Mouse (Mus musculus): ENCODE results near the gene Zmiz2. TPM values are rescaled to one million over a fixed set of nuclear protein-coding genes. Genes with fewer than 3 reads are reported as not detected.
"Not testable (repeated sequence)": the region's sequence is repeated elsewhere in the genome, so short reads cannot be mapped to it uniquely, and the experiment has no call there.

The Zmiz2 gene
- polyA plus RNA-seq, 1 experiment from 2014 or later: 9.2 TPM

- 92% methylated on average over 5 of the region's 5 CpGs for WGBS
- Histone ChIP-seq H3K27ac (no peak overlapping the region), H3K4me2 (replicated peaks) (no peak overlapping the region), H3K9me3 (no peaks in the 10 kb centered on the region), H3K36me3 (peaks cover 57% of the 10 kb centered on the region), H3K27me3 (replicated peaks) (no peaks in the 10 kb centered on the region), H3K4me1 (replicated peaks) (peaks cover 30% of the 10 kb centered on the region), H3K4me3 (replicated peaks) (no peak overlapping the region), H3K9ac (no peak overlapping the region)
- ATAC-seq: no peak
These were observed 15.0 kb downstream of the Zmiz2 start for GRCm38 (mm10) chr11:6403830-6404405.

DNA sequence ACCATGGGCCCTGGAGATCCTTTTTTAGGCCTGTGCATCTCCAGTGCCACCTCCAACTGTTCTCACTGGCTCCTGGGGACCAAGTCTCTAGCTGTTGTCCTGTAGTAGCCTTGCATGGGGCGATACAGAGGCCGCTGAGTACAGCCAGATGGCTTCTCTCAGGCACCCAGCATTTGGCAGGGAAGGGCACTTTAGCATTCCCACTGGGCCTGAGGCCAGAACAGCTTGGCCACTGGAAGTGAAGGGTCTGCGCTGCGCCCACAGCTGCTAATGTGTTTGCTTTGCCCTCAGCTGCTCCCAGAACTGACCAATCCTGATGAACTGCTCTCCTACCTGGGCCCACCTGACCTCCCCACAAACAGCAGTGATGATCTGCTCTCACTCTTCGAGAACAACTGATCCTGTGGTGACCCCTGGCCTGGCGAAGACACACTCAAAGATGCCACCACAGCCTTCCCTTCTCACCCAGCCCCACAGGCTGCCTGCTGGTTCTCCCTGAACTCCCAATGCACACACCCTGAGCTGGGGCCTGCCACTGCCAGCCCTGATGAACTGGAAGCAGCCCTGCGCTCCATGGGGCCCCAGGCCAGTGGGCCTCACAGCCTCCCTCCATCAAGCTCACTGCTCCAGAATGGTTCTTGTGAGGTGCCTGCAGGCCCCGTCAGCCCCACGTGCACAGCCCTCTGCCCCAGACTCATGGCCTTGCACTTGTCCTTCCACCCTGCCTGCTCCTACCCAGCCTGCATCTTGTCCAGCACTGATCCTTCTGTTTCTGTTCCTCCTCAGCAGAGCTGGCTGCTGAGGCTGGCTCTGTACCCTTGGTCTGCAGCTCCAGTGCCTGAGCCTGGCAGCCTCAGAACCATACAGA lies 16.1 kb downstream of the Zmiz2 start:
- H3K27me3 ChIP-seq (replicated peaks): no peaks in the 10 kb centered on the region
- H3K4me3 ChIP-seq (replicated peaks): no peak overlapping the region
- 0 out of 2 replicates have a peak overlapping the region, but pooled peaks have one; percentile 3 for H3K9ac ChIP-seq
- peaks cover 47% of the 10 kb centered on the region for H3K36me3 ChIP-seq
- ATAC-seq: 0 out of 2 replicates have a peak, but pooled peaks have one; percentile 2
- H3K27ac ChIP-seq: peak overlapping the region; percentile 79
- H3K4me1 ChIP-seq (replicated peaks): peaks cover 30% of the 10 kb centered on the region
- 67% methylated on average over 9 of the region's 9 CpGs for WGBS
- H3K4me2 ChIP-seq (replicated peaks): no peak overlapping the region
- H3K9me3 ChIP-seq: no peaks in the 10 kb centered on the region

DNA sequence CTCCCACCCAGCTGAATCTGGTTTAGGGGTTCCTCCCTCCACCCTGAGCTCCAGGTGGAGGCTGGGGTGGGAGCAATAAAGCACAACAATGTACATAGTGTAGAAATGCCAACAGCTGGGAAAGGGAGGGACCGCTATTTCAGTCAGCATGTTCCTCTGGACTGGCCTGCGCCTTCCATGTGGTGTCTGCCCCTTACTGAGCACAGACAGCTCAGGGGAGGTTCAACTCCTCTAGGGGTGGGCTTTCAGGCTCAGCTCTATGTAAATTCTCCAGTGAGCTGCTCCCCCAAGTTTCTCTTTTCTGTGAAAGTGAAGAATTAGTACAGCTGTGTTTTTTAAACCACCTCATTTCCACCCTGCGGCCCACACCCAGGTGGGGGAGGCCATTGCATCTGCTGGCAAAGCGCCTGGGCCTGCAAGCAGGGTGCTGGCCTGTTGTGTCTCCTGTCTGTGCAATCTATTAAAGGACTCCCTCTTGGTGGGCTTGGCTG lies 16.8 kb downstream of the Zmiz2 start:
- 54% methylated on average over 4 of the region's 4 CpGs for WGBS
- H3K4me3 ChIP-seq (replicated peaks): no peak overlapping the region
- H3K4me2 ChIP-seq (replicated peaks): no peak overlapping the region
- peaks cover 41% of the 10 kb centered on the region for H3K36me3 ChIP-seq
- peak overlapping the region; percentile 79 for H3K27ac ChIP-seq
- 0 out of 2 replicates have a peak overlapping the region, but pooled peaks have one; percentile 6 for H3K9ac ChIP-seq
- ATAC-seq: 0 out of 2 replicates have a peak, but pooled peaks have one; percentile 35
- peaks cover 30% of the 10 kb centered on the region for H3K4me1 ChIP-seq (replicated peaks)
- H3K9me3 ChIP-seq: no peaks in the 10 kb centered on the region
- no peaks in the 10 kb centered on the region for H3K27me3 ChIP-seq (replicated peaks)

- Histone ChIP-seq H3K27me3 (replicated peaks) (no peaks in the 10 kb centered on the region), H3K4me3 (replicated peaks) (no peak overlapping the region), H3K4me1 (replicated peaks) (peaks cover 30% of the 10 kb centered on the region), H3K36me3 (peaks cover 35% of the 10 kb centered on the region), H3K4me2 (replicated peaks) (0 out of 2 replicates have a peak overlapping the region, but pooled peaks have one; percentile 16), H3K9ac (0 out of 2 replicates have a peak overlapping the region, but pooled peaks have one; percentile 6), H3K27ac (peak overlapping the region; percentile 79), H3K9me3 (no peaks in the 10 kb centered on the region)
- 37% methylated on average over 14 of the region's 14 CpGs for WGBS
- ATAC-seq: peak; percentile 63
These were observed 17.6 kb downstream of the Zmiz2 start for GRCm38 (mm10) chr11:6406251-6407161.

- Histone ChIP-seq H3K9ac (no peak overlapping the region), H3K9me3 (no peaks in the 10 kb centered on the region), H3K4me2 (replicated peaks) (no peak overlapping the region), H3K4me3 (replicated peaks) (no peak overlapping the region), H3K27me3 (replicated peaks) (no peaks in the 10 kb centered on the region), H3K36me3 (peaks cover 29% of the 10 kb centered on the region), H3K27ac (no peak overlapping the region), H3K4me1 (replicated peaks) (peaks cover 30% of the 10 kb centered on the region)
- 82% methylated on average over 3 of the region's 3 CpGs for WGBS
- ATAC-seq: no peak
These were observed 18.3 kb downstream of the Zmiz2 start for GRCm38 (mm10) chr11:6407162-6407621.

GRCm38 (mm10) chr11:6410050-6410602 lies 21.3 kb downstream of the Zmiz2 start:
- Histone ChIP-seq H3K27ac (no peak overlapping the region), H3K4me1 (replicated peaks) (peaks cover 25% of the 10 kb centered on the region), H3K9me3 (no peaks in the 10 kb centered on the region), H3K4me3 (replicated peaks) (no peak overlapping the region), H3K4me2 (replicated peaks) (no peak overlapping the region), H3K36me3 (peaks cover 3% of the 10 kb centered on the region; the same call in 1 of the 2 replicates), H3K9ac (no peak overlapping the region), H3K27me3 (replicated peaks) (no peaks in the 10 kb centered on the region)
- ATAC-seq: no peak
- WGBS: 53% methylated on average over 5 of the region's 5 CpGs

- H3K36me3 ChIP-seq; H3K9ac ChIP-seq; ATAC-seq; H3K4me2 ChIP-seq (replicated peaks); H3K27ac ChIP-seq; H3K27me3 ChIP-seq (replicated peaks); H3K4me3 ChIP-seq (replicated peaks); H3K9me3 ChIP-seq: not testable (repeated sequence)
- 91% methylated on average over 5 of the region's 5 CpGs for WGBS
- peaks cover 18% of the 10 kb centered on the region for H3K4me1 ChIP-seq (replicated peaks)
These were observed 21.9 kb downstream of the Zmiz2 start for GRCm38 (mm10) chr11:6410755-6411154.

- no peak overlapping the region for H3K27ac ChIP-seq
- peaks cover 9% of the 10 kb centered on the region; the same call in 1 of the 2 replicates for H3K4me1 ChIP-seq (replicated peaks)
- no peak for ATAC-seq
- H3K4me3 ChIP-seq (replicated peaks): no peak overlapping the region
- no peak overlapping the region for H3K9ac ChIP-seq
- H3K9me3 ChIP-seq: no peaks in the 10 kb centered on the region
- H3K4me2 ChIP-seq (replicated peaks): no peak overlapping the region
- H3K36me3 ChIP-seq: no peaks in the 10 kb centered on the region
- 9% methylated on average over 5 of the region's 5 CpGs for WGBS
- H3K27me3 ChIP-seq (replicated peaks): no peaks in the 10 kb centered on the region
These were observed 22.8 kb downstream of the Zmiz2 start for GRCm38 (mm10) chr11:6411684-6412083.

- no peaks in the 10 kb centered on the region for H3K9me3 ChIP-seq
- no peak overlapping the region for H3K4me2 ChIP-seq (replicated peaks)
- no peak for ATAC-seq
- H3K9ac ChIP-seq: no peak overlapping the region
- H3K4me3 ChIP-seq (replicated peaks): no peak overlapping the region
- WGBS: 96% methylated on average over 8 of the region's 12 CpGs
- H3K27me3 ChIP-seq (replicated peaks): no peaks in the 10 kb centered on the region
- H3K36me3 ChIP-seq: no peaks in the 10 kb centered on the region
- no peak overlapping the region for H3K27ac ChIP-seq
- H3K4me1 ChIP-seq (replicated peaks): peaks cover 10% of the 10 kb centered on the region; the same call in 1 of the 2 replicates
These were observed 24.4 kb downstream of the Zmiz2 start for GRCm38 (mm10) chr11:6413264-6413663.

DNA sequence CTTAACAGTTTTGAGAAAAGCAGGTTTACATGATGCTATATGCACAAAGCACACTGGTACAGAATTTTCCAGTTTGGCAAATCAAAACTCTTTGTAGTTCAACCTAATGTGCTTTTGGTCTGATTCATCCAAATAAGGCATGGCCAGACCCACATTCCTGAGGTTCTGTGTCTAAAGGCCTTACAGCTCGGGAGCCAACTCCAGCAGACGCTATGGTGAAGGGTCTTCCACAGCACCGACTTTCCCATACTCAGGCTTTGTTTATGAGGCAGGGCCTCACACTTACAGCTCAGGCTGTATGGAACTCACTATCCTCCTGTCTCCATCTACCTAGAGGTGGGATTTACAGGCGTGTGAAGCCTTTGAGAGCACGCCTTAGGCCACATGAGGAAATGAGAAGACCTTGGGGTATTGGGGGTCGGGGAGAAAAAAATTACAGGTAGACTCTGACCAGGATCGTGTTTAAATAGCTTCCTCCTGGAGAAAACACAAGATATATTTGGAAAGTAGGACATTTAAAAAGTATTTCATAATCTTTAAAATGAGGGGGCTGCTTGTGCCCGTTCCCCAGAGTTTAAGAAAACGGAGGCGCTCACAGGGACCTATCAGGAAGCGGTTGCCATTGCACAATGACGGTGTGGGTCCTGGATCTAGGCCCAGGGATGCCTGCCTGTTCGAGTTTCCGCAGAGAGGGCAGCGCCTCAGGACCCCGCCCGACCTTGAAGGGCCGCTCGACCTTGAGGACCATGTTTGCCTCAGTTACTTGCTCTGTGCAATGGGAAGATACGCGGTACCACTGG lies 26.1 kb downstream of the Zmiz2 start, which contains the start of gene Ppia:
TSS of gene Ppia (plus strand) at position 693 of the 800 bp plus-strand sequence.
- peak within 1 kb of the TSS; percentile 89 for H3K4me2 ChIP-seq (replicated peaks)
- WGBS: 8% methylated on average over 21 of the region's 21 CpGs
- H3K4me3 ChIP-seq (replicated peaks): peak within 1 kb of the TSS; percentile 89
- peak within 1 kb of the TSS; percentile 98 for H3K27ac ChIP-seq
- H3K9ac ChIP-seq: peak within 1 kb of the TSS; percentile 96
- ATAC-seq: peak; percentile 69
- peaks cover 10% of the 10 kb centered on the region; the same call in 1 of the 2 replicates for H3K4me1 ChIP-seq (replicated peaks)
- peaks cover 4% of the 10 kb centered on the region for H3K36me3 ChIP-seq
- no peaks in the 10 kb centered on the region for H3K27me3 ChIP-seq (replicated peaks)
- no peaks in the 10 kb centered on the region for H3K9me3 ChIP-seq

Data from intestine, embryonic 15.5 days (tissue).